Mouse (Mus musculus) cortical plate, adult 2 months (tissue): ENCODE measurements around the gene Zcchc10.
"Not testable (repeated sequence)": the region's sequence is repeated elsewhere in the genome, so short reads cannot be mapped to it uniquely, and the experiment has no call there.

Experiments used
- CTCF ChIP-seq: fragments of 200-500 bp; IDR thresholded peaks from 2 replicates; pipeline ENCODE4 v1.5.1; 2011; ENCODE audit warnings: mild to moderate bottlenecking, control low read depth, low read length; ENCODE audit not compliant: insufficient read depth; ENCODE audit errors: extremely low read depth
- POLR2A ChIP-seq: fragments of 200-500 bp; IDR thresholded peaks from 2 replicates; pipeline ENCODE4 v1.6.1; 2011; ENCODE audit warnings: mild to moderate bottlenecking, low read length, control low read depth; ENCODE audit not compliant: insufficient read depth; ENCODE audit errors: extremely low read depth

GRCm38 (mm10) chr11:53318568-53318967, 5.9 kb upstream of the Zcchc10 start:
- TF ChIP-seq CTCF, POLR2A: not testable (repeated sequence)
